Mouse (Mus musculus) frontal cortex, adult (tissue): ENCODE data around the gene Prpf38a.

Experiments used
- ATAC-seq: cut with Nextera tagmentation; 2 replicates; pipeline ENCODE4 v1.9.2; 2017; ENCODE audit warnings: mild to moderate bottlenecking, moderate library complexity, mixed read lengths; ENCODE audit not compliant: low TSS enrichment

The Prpf38a gene

GRCm38 (mm10) chr4:108578840-108579742 lies at the start of gene Prpf38a, which contains the start of gene Orc1:
TSS of gene Prpf38a (minus strand) at chr4:108579336.
TSS of gene Orc1 (plus strand) at chr4:108579423.
- peak; percentile 100 for ATAC-seq

- ATAC-seq = no peak
Observed at GRCm38 (mm10) chr4:108627066-108627465, 47.9 kb upstream of the Prpf38a start.

GRCm38 (mm10) chr4:108621504-108621903 lies 42.4 kb upstream of the Prpf38a start:
- ATAC-seq = no peak

GRCm38 (mm10) chr4:108620536-108620935 lies 41.4 kb upstream of the Prpf38a start:
- ATAC-seq = peak; percentile 15; the same call in 1 of the 2 replicates

GRCm38 (mm10) chr4:108619587-108620341 lies 40.6 kb upstream of the Prpf38a start, which contains the start of gene Cc2d1b:
TSS of gene Cc2d1b (plus strand) at chr4:108619940.
- ATAC-seq = peak; percentile 84

- peak; percentile 34 for ATAC-seq
Observed at GRCm38 (mm10) chr4:108619165-108619564, 40.0 kb upstream of the Prpf38a start.

- no peak for ATAC-seq
Observed at GRCm38 (mm10) chr4:108618586-108618985, 39.5 kb upstream of the Prpf38a start.

- peak; percentile 47; the same call in 1 of the 2 replicates for ATAC-seq
Observed at GRCm38 (mm10) chr4:108610935-108611334, 31.8 kb upstream of the Prpf38a start.

GRCm38 (mm10) chr4:108608651-108609050 lies 29.5 kb upstream of the Prpf38a start:
- no peak for ATAC-seq

- ATAC-seq = no peak
Observed at GRCm38 (mm10) chr4:108601870-108602269, 22.7 kb upstream of the Prpf38a start.

GRCm38 (mm10) chr4:108598306-108598705 lies 19.2 kb upstream of the Prpf38a start:
- ATAC-seq = no peak

- ATAC-seq = no peak
Observed at GRCm38 (mm10) chr4:108595785-108596184, 16.6 kb upstream of the Prpf38a start.

- ATAC-seq = no peak
Observed at GRCm38 (mm10) chr4:108593376-108593775, 14.2 kb upstream of the Prpf38a start.

GRCm38 (mm10) chr4:108579743-108580411 lies 741 bp upstream of the Prpf38a start:
- ATAC-seq = no peak

GRCm38 (mm10) chr4:108572644-108573043 lies 6.5 kb downstream of the Prpf38a start:
- no peak for ATAC-seq

- no peak for ATAC-seq
Observed at GRCm38 (mm10) chr4:108565026-108565425, 14.1 kb downstream of the Prpf38a start.

GRCm38 (mm10) chr4:108539701-108540100 lies 39.4 kb downstream of the Prpf38a start:
- no peak for ATAC-seq
